Mouse (Mus musculus) megakaryocyte-erythroid progenitor cell, adult 5-6 weeks (primary cell): Measurements from ENCODE around the gene Tnnc1. TPM values are rescaled to one million over a fixed set of nuclear protein-coding genes. Genes with fewer than 3 reads are reported as not detected.
A peak's percentile ranks its signal among the peaks of the same experiment; 100 is the strongest.

Experiments used
- ATAC-seq: replicated peaks from 2 replicates; pipeline ENCODE4 v1.8.0; 2016; ENCODE audit warnings: mild to moderate bottlenecking, inconsistent platforms; ENCODE audit not compliant: severe bottlenecking, poor library complexity, low FRiP score, low TSS enrichment
- total RNA-seq, 2 experiments: library from RNA; stranded (forward) in 1 of 2; stranded (reverse) in 1 of 2; fragments of 200-1000, 215-1000 nt in 1 of 2; fragments of >200 nt in 1 of 2; fragmentation: Nextera tagmentation in 1 of 2; gene quantifications; 2 replicates each; pipeline ENCODE4 v1.2.3; 2014 to 2017

The Tnnc1 gene
- total RNA-seq, 2 experiments from 2014 or later = 1.8 TPM; not detected in 1

- no peak for ATAC-seq
Measured at GRCm38 (mm10) chr14:31245946-31246345, 37.8 kb downstream of the Tnnc1 start.

- ATAC-seq = no peak
Measured at GRCm38 (mm10) chr14:31248396-31248795, 40.3 kb downstream of the Tnnc1 start.

GRCm38 (mm10) chr14:31250222-31251083 lies 42.3 kb downstream of the Tnnc1 start:
- peak; percentile 19; the same call in 1 of the 2 replicates for ATAC-seq

- ATAC-seq = peak; percentile 79
Measured at GRCm38 (mm10) chr14:31251084-31251604, 43.0 kb downstream of the Tnnc1 start, which contains the start of the genes Phf7 and Bap1. Phf7 (minus strand) TSS chr14:31251317. Bap1 (plus strand) TSS chr14:31251450.

GRCm38 (mm10) chr14:31251626-31252025 lies 43.5 kb downstream of the Tnnc1 start:
- ATAC-seq = peak; percentile 32

- ATAC-seq = no peak
Measured at GRCm38 (mm10) chr14:31252091-31252490, 44.0 kb downstream of the Tnnc1 start.

GRCm38 (mm10) chr14:31258476-31259050 lies 50.5 kb downstream of the Tnnc1 start:
- ATAC-seq = no peak

- peak; percentile 92 for ATAC-seq
Measured at GRCm38 (mm10) chr14:31260374-31260773, 52.3 kb downstream of the Tnnc1 start.

- ATAC-seq = no peak
Measured at GRCm38 (mm10) chr14:31260932-31261331, 52.8 kb downstream of the Tnnc1 start.

Other genes with a start within 250 kb of the Tnnc1 start
- gene Glt8d1, start 206.9 kb upstream of the Tnnc1 start, total RNA-seq (2014; fragmentation: Nextera tagmentation) = 41.3 and 42.4 TPM in 2 replicates
- gene Glt8d1, start 206.9 kb upstream of the Tnnc1 start, total RNA-seq (2017) = 19.3 and 44.1 TPM in 2 replicates
- 188 and 214 TPM in 2 replicates for gene Spcs1, start 206.6 kb upstream of the Tnnc1 start, total RNA-seq (2014; fragmentation: Nextera tagmentation)
- 91.6 and 97.9 TPM in 2 replicates for gene Spcs1, start 206.6 kb upstream of the Tnnc1 start, total RNA-seq (2017)
- 64.6 and 83.6 TPM in 2 replicates for gene Pbrm1, start 189.2 kb upstream of the Tnnc1 start, total RNA-seq (2014; fragmentation: Nextera tagmentation)
- gene Pbrm1, start 189.2 kb upstream of the Tnnc1 start, total RNA-seq (2017) = 75.7 and 82.9 TPM in 2 replicates
- 442 and 595 TPM in 2 replicates for gene Gnl3, start 189.2 kb upstream of the Tnnc1 start, total RNA-seq (2014; fragmentation: Nextera tagmentation)
- gene Gnl3, start 189.2 kb upstream of the Tnnc1 start, total RNA-seq (2017) = 624 and 645 TPM in 2 replicates
- gene Smim4, start 79.4 kb upstream of the Tnnc1 start, total RNA-seq (2014; fragmentation: Nextera tagmentation) = 161 and 205 TPM in 2 replicates
- 56.2 and 61.8 TPM in 2 replicates for gene Smim4, start 79.4 kb upstream of the Tnnc1 start, total RNA-seq (2017)
- 82.3 and 91.5 TPM in 2 replicates for gene Nt5dc2, start 77.3 kb upstream of the Tnnc1 start, total RNA-seq (2014; fragmentation: Nextera tagmentation)
- 49.2 and 87.0 TPM in 2 replicates for gene Nt5dc2, start 77.3 kb upstream of the Tnnc1 start, total RNA-seq (2017)
- 0.20 and 0.37 TPM in 2 replicates for gene Stab1, start 39.7 kb upstream of the Tnnc1 start, total RNA-seq (2014; fragmentation: Nextera tagmentation)
- gene Stab1, start 39.7 kb upstream of the Tnnc1 start, total RNA-seq (2017) = not detected in 2 replicates
- 144 and 164 TPM in 2 replicates for gene Nisch, start 8.6 kb downstream of the Tnnc1 start, total RNA-seq (2014; fragmentation: Nextera tagmentation)
- 67.7 and 77.9 TPM in 2 replicates for gene Nisch, start 8.6 kb downstream of the Tnnc1 start, total RNA-seq (2017)
- gene Sema3g, start 9.5 kb downstream of the Tnnc1 start, total RNA-seq (2014; fragmentation: Nextera tagmentation) = not detected in 2 replicates
- gene Sema3g, start 9.5 kb downstream of the Tnnc1 start, total RNA-seq (2017) = not detected in 2 replicates
- 10.2 and 23.0 TPM in 2 replicates for gene Phf7, start 43.0 kb downstream of the Tnnc1 start, total RNA-seq (2014; fragmentation: Nextera tagmentation)
- gene Phf7, start 43.0 kb downstream of the Tnnc1 start, total RNA-seq (2017) = 9.8 and 15.7 TPM in 2 replicates
- 42.7 and 43.6 TPM in 2 replicates for gene Bap1, start 43.1 kb downstream of the Tnnc1 start, total RNA-seq (2014; fragmentation: Nextera tagmentation)
- gene Bap1, start 43.1 kb downstream of the Tnnc1 start, total RNA-seq (2017) = 65.4 and 67.9 TPM in 2 replicates
- gene Dnah1, start 115.6 kb downstream of the Tnnc1 start, total RNA-seq (2014; fragmentation: Nextera tagmentation) = 0.59 TPM in 1 of 2 replicates, not detected in the other
- 0.04 TPM in 1 of 2 replicates, not detected in the other for gene Dnah1, start 115.6 kb downstream of the Tnnc1 start, total RNA-seq (2017)
- gene Capn7, start 128.3 kb downstream of the Tnnc1 start, total RNA-seq (2014; fragmentation: Nextera tagmentation) = 36.1 and 45.5 TPM in 2 replicates
- gene Capn7, start 128.3 kb downstream of the Tnnc1 start, total RNA-seq (2017) = 64.5 and 81.7 TPM in 2 replicates
- 1.1 and 2.3 TPM in 2 replicates for gene Sh3bp5, start 227.8 kb downstream of the Tnnc1 start, total RNA-seq (2014; fragmentation: Nextera tagmentation)
- gene Sh3bp5, start 227.8 kb downstream of the Tnnc1 start, total RNA-seq (2017) = 1.1 and 1.3 TPM in 2 replicates